Mouse (Mus musculus) megakaryocyte, embryonic 14.5 days (primary cell): ENCODE results near the gene Spsb4.

Experiments
- FLI1 ChIP-seq: IDR thresholded peaks from 2 replicates; pipeline ENCODE4 v1.6.1; 2012; ENCODE audit warnings: low read length, inconsistent platforms, mixed read lengths
- GATA1 ChIP-seq: IDR thresholded peaks from 3 replicates; pipeline ENCODE4 v1.6.1; 2012; ENCODE audit warnings: mixed read lengths, low read length, inconsistent platforms, borderline replicate concordance

DNA sequence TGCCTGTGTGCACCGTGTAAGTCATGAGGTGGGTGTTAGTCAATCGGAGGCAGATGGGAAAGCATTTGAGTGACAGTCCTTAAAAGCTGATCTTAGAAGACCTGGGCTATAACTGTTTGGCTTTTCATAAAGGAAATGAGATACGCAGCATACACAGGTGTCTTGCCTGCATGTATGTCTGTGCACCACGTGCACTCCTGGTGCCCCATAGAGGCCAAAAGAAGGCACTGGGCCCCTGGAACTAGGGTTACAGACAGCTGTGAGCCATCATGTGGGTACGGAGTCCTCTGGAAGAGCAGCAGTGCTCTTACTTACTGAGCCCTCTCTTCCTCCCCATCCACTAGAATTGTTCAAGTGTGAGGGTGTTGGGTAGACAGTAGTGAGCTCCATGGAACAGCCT lies 70.1 kb downstream of the Spsb4 start:
- no peak for TF ChIP-seq GATA1
- no peak for TF ChIP-seq FLI1
